Comparison of ENCODE assay signal across 8 mouse cellular contexts in the genomic region with DNA sequence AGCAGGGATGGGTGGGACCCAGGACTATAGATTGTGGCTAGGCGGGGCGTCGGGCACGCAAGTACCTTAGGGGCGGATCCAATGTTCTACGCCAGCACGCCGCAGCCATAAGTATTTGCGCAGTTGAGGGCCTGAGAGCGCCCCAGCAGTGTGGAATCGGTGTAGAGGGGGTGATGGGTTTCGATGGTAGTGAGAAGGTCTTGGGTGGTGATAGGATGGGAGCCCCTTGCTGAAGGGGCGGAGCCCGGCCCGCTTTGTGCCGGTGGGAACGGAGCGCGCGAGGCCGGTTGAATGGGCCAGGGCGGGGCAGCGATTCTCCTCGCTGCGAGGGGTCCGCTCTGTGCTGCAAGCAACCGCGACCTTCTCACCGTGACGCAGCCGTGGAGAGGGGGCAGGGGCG. TPM values are rescaled to one million over a fixed set of nuclear protein-coding genes. Genes with fewer than 3 reads are reported as not detected.
DNase-seq lines count a peak whose midpoint lies in the region; ATAC-seq and TF ChIP-seq lines count a peak whose summit lies in the region.

No protein-coding gene starts in this region.

- H3K4me3 ChIP-seq in heart, embryonic 10.5 days = 0 out of 2 replicates have a peak overlapping the region, but pooled peaks have one; percentile 15
- H3K4me3 ChIP-seq in ES-E14 (ENCODE audit: insufficient read depth in 1 of 2, low read depth in 1 of 2, low read length in 2 of 2, poor library complexity in 1 of 2, severe bottlenecking in 1 of 2) = peak overlapping the region; percentile 44 to 63
- peak overlapping the region; percentile 42 for H3K4me3 ChIP-seq in forebrain, embryonic 15.5 days

- H3K9ac ChIP-seq in ES-E14 (ENCODE audit: insufficient read depth, low read depth, low read length, poor library complexity, severe bottlenecking) = no peak overlapping the region
- peak overlapping the region; percentile 43 for H3K9ac ChIP-seq in forebrain, embryonic 15.5 days (replicated peaks)

- DNase-seq in heart, embryonic 10.5 days (ENCODE audit: low spot score) = no peak
- no peak for DNase-seq in heart, postnatal 25 days (ENCODE audit: low spot score)
- DNase-seq in ES-E14 (ENCODE audit: low read depth, low spot score) = peak; percentile 47
- no peak for DNase-seq in layer of hippocampus, postnatal 14 days (ENCODE audit: low spot score in 2 of 2)
- no peak for DNase-seq in adrenal gland, adult (ENCODE audit: inconsistent age in 2 of 2, low spot score in 1 of 2)
- no peak for DNase-seq in adrenal gland, adult 8-10 months

- H3K36me3 ChIP-seq in heart, embryonic 10.5 days = 0 out of 2 replicates have a peak, but pooled peaks cover 2% of the 10 kb centered on the region
- H3K36me3 ChIP-seq in ES-E14 (ENCODE audit: control insufficient read depth, insufficient read depth, low read length, poor library complexity, severe bottlenecking) = no peaks in the 10 kb centered on the region
- no peaks in the 10 kb centered on the region for H3K36me3 ChIP-seq in forebrain, embryonic 15.5 days

- H3K27ac ChIP-seq in heart, embryonic 10.5 days = no peak overlapping the region
- no peak overlapping the region for H3K27ac ChIP-seq in ES-E14 (ENCODE audit: insufficient read depth, low read depth, low read length, poor library complexity, severe bottlenecking)
- H3K27ac ChIP-seq in forebrain, embryonic 15.5 days (replicated peaks) = no peak overlapping the region

- in situ Hi-C loops in ES-E14 (cut with MboI; ENCODE audit: low sequenced_read_pairs in 2 of 2, unreplicated experiment in 2 of 2) = no loop called here

- peaks cover 93% of the 10 kb centered on the region for H3K27me3 ChIP-seq in heart, embryonic 10.5 days (ENCODE audit: insufficient read depth, poor library complexity, severe bottlenecking)
- H3K27me3 ChIP-seq in forebrain, embryonic 15.5 days = peaks cover 90% of the 10 kb centered on the region

- WGBS in heart, embryonic 10.5 days = 3% methylated on average over 32 of the region's 32 CpGs
- WGBS in forebrain, embryonic 15.5 days = under 1% methylated on average over 32 of the region's 32 CpGs

- H3K4me1 ChIP-seq in heart, embryonic 10.5 days = peaks cover 33% of the 10 kb centered on the region
- peaks cover 7 to 33% of the 10 kb centered on the region in 2 experiments; a peak in 2 of 4 replicates for H3K4me1 ChIP-seq in ES-E14 (ENCODE audit: control insufficient read depth in 2 of 2, insufficient read depth in 2 of 2, low read length in 2 of 2, poor library complexity in 1 of 2)
- peaks cover 51% of the 10 kb centered on the region for H3K4me1 ChIP-seq in forebrain, embryonic 15.5 days

- ATAC-seq in forebrain, embryonic 15.5 days (replicated peaks) = peak; percentile 9; the same call in 1 of the 2 replicates
- ATAC-seq in megakaryocyte-erythroid progenitor cell, adult 5-6 weeks (replicated peaks; ENCODE audit: low FRiP score, low TSS enrichment, poor library complexity, severe bottlenecking) = peak; percentile 27

- intact Hi-C loops in heart, postnatal 25 days (cut with DNase I) = no loop called here

- peak overlapping the region; percentile 65 for H3K4me2 ChIP-seq in forebrain, embryonic 15.5 days (replicated peaks)

- H3K9me3 ChIP-seq in heart, embryonic 10.5 days = no peaks in the 10 kb centered on the region
- no peaks in the 10 kb centered on the region for H3K9me3 ChIP-seq in ES-E14 (ENCODE audit: control insufficient read depth, insufficient read depth, low read depth, low read length)
- no peaks in the 10 kb centered on the region for H3K9me3 ChIP-seq in forebrain, embryonic 15.5 days

TF ChIP-seq in ES-E14, 5 proteins besides CTCF, POLR2A, EP300 and RAD21:
- TF ChIP-seq MAFK (IDR thresholded peaks at IDR 0.05; ENCODE audit: insufficient read depth, low read depth, low read length) (no peak), CHD2 (IDR thresholded peaks at IDR 0.05; ENCODE audit: low read depth, low read length) (no peak), HCFC1 (IDR thresholded peaks at IDR 0.05; ENCODE audit: borderline replicate concordance, insufficient read depth, low read length) (no peak), ZNF384 (IDR thresholded peaks at IDR 0.05; ENCODE audit: low read depth, low read length) (no peak), ZC3H11A (IDR thresholded peaks at IDR 0.05; ENCODE audit: borderline replicate concordance, low read depth, low read length) (no peak)

RNA-seq across cellular contexts. Expression of gene Hes3, which starts 5.3 kb away (rescaled TPM):
- polyA plus RNA-seq in heart, embryonic 10.5 days (2016; fragmentation: Nextera tagmentation; extraction: Ambion mirVana) = not detected in 2 replicates
- not detected for total RNA-seq in heart, postnatal 25 days (2021)
- 0.58 and 1.1 TPM in 2 replicates for total RNA-seq in ES-E14 (2012; rRNA removed)
- polyA plus RNA-seq in forebrain, embryonic 15.5 days (2015; fragmentation: Nextera tagmentation; extraction: Ambion mirVana) = 0.09 and 0.13 TPM in 2 replicates
- total RNA-seq in megakaryocyte-erythroid progenitor cell, adult 5-6 weeks (2014; fragmentation: Nextera tagmentation) = not detected in 2 replicates
- not detected in 2 replicates for total RNA-seq in megakaryocyte-erythroid progenitor cell, adult 5-6 weeks (2017)
- total RNA-seq in layer of hippocampus, postnatal 14 days (2021) = not detected
- not detected for total RNA-seq in adrenal gland, adult 8-10 months (2022)

RNA-seq across cellular contexts. Expression of gene Icmt, which starts 10.8 kb away (rescaled TPM):
- polyA plus RNA-seq in heart, embryonic 10.5 days (2016; fragmentation: Nextera tagmentation; extraction: Ambion mirVana) = 23.1 and 27.4 TPM in 2 replicates
- 10 to 100 TPM; 25.2 to 26.7 TPM for total RNA-seq in heart, postnatal 25 days (2021)
- total RNA-seq in ES-E14 (2012; rRNA removed) = 47.7 and 61.4 TPM in 2 replicates
- polyA plus RNA-seq in forebrain, embryonic 15.5 days (2015; fragmentation: Nextera tagmentation; extraction: Ambion mirVana) = 17.6 and 18.6 TPM in 2 replicates
- total RNA-seq in megakaryocyte-erythroid progenitor cell, adult 5-6 weeks (2014; fragmentation: Nextera tagmentation) = 23.1 and 26.7 TPM in 2 replicates
- 12.6 and 12.9 TPM in 2 replicates for total RNA-seq in megakaryocyte-erythroid progenitor cell, adult 5-6 weeks (2017)
- total RNA-seq in layer of hippocampus, postnatal 14 days (2021) = 10 to 100 TPM; 33.8 to 34.6 TPM
- total RNA-seq in adrenal gland, adult 8-10 months (2022) = 10 to 100 TPM; 54.1 to 66.7 (median 59.6) TPM

RNA-seq across cellular contexts. Expression of gene Gpr153, which starts 12.2 kb away (rescaled TPM):
- 5.5 and 6.3 TPM in 2 replicates for polyA plus RNA-seq in heart, embryonic 10.5 days (2016; fragmentation: Nextera tagmentation; extraction: Ambion mirVana)
- 10 to 100 TPM; 14.3 to 14.9 TPM for total RNA-seq in heart, postnatal 25 days (2021)
- 5.1 and 7.2 TPM in 2 replicates for total RNA-seq in ES-E14 (2012; rRNA removed)
- polyA plus RNA-seq in forebrain, embryonic 15.5 days (2015; fragmentation: Nextera tagmentation; extraction: Ambion mirVana) = 5.7 and 6.3 TPM in 2 replicates
- not detected in 2 replicates for total RNA-seq in megakaryocyte-erythroid progenitor cell, adult 5-6 weeks (2014; fragmentation: Nextera tagmentation)
- not detected in 2 replicates for total RNA-seq in megakaryocyte-erythroid progenitor cell, adult 5-6 weeks (2017)
- total RNA-seq in layer of hippocampus, postnatal 14 days (2021) = 10 to 100 TPM in 1 of 2 experiments, 1 to 10 TPM in 1; 8.9 to 14.4 TPM
- total RNA-seq in adrenal gland, adult 8-10 months (2022) = 1 to 10 TPM; 4.8 to 7.0 (median 5.4) TPM

RNA-seq across cellular contexts. Expression of gene Rnf207, which starts 32.6 kb away (rescaled TPM):
- 19.1 and 39.9 TPM in 2 replicates for polyA plus RNA-seq in heart, embryonic 10.5 days (2016; fragmentation: Nextera tagmentation; extraction: Ambion mirVana)
- 10 to 100 TPM; 69.6 to 73.3 TPM for total RNA-seq in heart, postnatal 25 days (2021)
- total RNA-seq in ES-E14 (2012; rRNA removed) = 4.6 and 9.0 TPM in 2 replicates
- 1.8 and 2.9 TPM in 2 replicates for polyA plus RNA-seq in forebrain, embryonic 15.5 days (2015; fragmentation: Nextera tagmentation; extraction: Ambion mirVana)
- not detected in 2 replicates for total RNA-seq in megakaryocyte-erythroid progenitor cell, adult 5-6 weeks (2014; fragmentation: Nextera tagmentation)
- total RNA-seq in megakaryocyte-erythroid progenitor cell, adult 5-6 weeks (2017) = 0.38 TPM in 1 of 2 replicates, not detected in the other
- total RNA-seq in layer of hippocampus, postnatal 14 days (2021) = 1 to 10 TPM; 2.6 to 6.0 TPM
- total RNA-seq in adrenal gland, adult 8-10 months (2022) = 1 to 10 TPM in 2 of 4 experiments, under 1 TPM in 2; 0.23 to 2.2 (median 1.0) TPM

RNA-seq across cellular contexts. Expression of gene Rpl22, which starts 39.4 kb away (rescaled TPM):
- polyA plus RNA-seq in heart, embryonic 10.5 days (2016; fragmentation: Nextera tagmentation; extraction: Ambion mirVana) = 261 and 301 TPM in 2 replicates
- 100 to 1,000 TPM; 254 TPM for total RNA-seq in heart, postnatal 25 days (2021)
- 1,269 and 1,458 TPM in 2 replicates for total RNA-seq in ES-E14 (2012; rRNA removed)
- 216 and 221 TPM in 2 replicates for polyA plus RNA-seq in forebrain, embryonic 15.5 days (2015; fragmentation: Nextera tagmentation; extraction: Ambion mirVana)
- 2,168 and 2,467 TPM in 2 replicates for total RNA-seq in megakaryocyte-erythroid progenitor cell, adult 5-6 weeks (2014; fragmentation: Nextera tagmentation)
- total RNA-seq in megakaryocyte-erythroid progenitor cell, adult 5-6 weeks (2017) = 3,890 and 4,556 TPM in 2 replicates
- 100 to 1,000 TPM; 227 to 233 TPM for total RNA-seq in layer of hippocampus, postnatal 14 days (2021)
- 100 to 1,000 TPM; 415 to 500 (median 453) TPM for total RNA-seq in adrenal gland, adult 8-10 months (2022)
